Mouse (Mus musculus): Measurements from ENCODE around the gene Mybpc1.

DNA sequence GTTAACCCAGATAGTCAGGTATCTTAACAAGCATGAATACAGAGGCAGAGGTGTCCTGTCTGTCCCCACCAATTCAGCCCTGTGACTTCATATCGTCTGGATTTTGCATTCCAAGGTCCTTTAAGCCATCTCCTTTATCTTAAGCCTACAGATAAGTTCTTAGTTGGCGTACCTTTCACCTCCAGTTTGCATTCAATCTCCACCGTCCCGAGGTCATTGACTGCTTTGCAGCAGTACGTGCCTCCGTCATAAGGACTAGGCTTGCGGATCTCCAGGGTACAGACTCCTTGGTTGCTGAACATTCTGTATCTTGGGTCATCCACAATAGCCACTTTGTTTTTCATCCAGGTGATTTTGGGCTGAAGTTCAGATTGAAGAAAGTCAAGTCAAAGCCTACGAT, 82.2 kb downstream of the Mybpc1 start:
- TF ChIP-seq CTCF (IDR thresholded peaks at IDR 0.05; ENCODE audit: low read depth) (no peak), EP300 (IDR thresholded peaks at IDR 0.05; ENCODE audit: low read depth) (no peak)

Measured in liver, embryonic 14.5 days (tissue).